Mouse (Mus musculus) inflammation-experienced regulatory T-cells, adult 16 weeks (primary cell): ENCODE measurements around the gene Cog8. TPM values are rescaled to one million over a fixed set of nuclear protein-coding genes. Genes with fewer than 3 reads are reported as not detected.

Source experiments
- polyA plus RNA-seq: library from polyadenylated mRNA; unstranded; fragments of 100-300 nt; shearing (Covaris generic); gene quantifications from one replicate; pipeline ENCODE4 v1.2.1, GENCODE M21; 2017

The Cog8 gene
- 32.6 TPM for polyA plus RNA-seq

DNA sequence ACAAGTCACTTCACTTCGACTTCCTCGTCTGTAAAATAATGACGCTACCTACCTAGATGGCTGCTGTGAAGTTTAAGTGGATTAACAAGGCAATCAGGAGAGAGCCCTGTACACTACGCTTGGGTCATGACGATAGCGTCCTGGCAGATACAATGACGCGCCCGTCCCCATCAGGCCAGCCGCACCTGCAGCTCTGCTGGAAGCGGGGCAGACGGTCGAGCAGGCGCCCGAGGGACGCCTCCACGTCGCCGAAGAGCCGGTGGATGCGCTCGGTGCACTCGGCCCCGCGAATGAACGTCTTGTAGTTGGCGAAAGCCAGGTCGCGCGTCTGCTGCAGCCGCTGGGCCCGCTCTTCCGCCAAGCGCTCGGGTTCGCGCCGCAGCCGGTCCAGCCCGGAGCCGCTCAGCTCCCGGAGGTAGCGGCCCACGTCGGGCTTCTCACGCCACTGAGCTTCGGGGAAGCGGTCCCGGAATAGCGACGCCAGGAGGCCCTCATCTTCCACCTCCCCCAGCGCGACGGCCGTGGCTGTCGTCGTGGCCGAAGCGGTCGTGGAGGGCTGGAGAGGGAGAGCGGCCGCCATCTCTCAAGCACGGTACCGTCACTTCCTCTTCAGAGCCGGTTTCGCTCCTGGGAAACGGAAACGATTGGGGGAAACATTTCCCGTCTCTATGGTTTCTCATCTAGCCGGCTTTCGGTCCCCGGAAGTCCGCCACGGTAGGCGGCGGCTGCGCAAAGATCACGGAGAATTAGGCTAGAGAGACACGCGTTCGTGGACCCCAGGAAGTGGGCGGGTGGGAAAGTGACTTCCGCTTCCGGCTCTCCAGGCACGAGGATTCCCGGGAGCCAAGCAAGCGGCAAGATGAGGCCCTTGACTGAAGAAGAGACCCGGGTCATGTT, at the start of gene Cog8, which contains the start of gene Nip7:
Gene Cog8 (minus strand): TSS at position 614 of the 897 bp plus-strand sequence.
Gene Nip7 (plus strand): TSS at position 802 of the 897 bp plus-strand sequence.

DNA sequence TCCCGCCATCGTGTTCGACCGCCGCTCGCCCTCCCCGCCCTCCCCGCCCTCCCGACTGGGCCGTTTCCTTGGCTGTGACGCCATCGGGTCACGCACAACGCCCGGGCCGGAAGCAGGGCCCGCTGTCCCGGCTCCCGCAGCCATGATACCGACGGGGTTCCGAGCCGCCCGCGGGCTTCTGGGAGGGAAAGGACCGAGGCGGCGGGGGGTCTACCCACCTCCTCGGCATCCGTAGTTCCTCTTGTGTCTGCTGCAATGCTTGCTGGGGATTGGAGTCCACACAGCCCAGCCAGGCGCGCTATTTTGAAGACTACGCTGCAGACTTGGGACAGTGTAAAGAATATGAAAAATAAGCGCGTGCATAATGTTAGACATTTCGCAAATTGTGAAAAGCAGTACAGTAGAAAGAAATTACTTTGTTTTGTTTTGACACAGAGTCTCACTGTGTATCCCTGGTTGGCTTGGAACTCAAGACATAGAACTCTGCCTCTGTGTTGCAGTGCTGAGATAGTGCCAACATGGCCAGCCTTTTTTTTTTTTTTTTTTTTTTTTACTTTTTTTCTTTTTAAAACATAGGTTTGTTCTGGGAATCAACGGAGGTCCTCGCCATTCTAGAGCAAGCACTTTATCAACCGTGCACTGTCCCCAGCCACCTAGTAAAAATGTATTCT, 40.0 kb upstream of the Cog8 start, which contains the start of gene Terf2:
Gene Terf2 (minus strand): TSS at position 182 of the 671 bp plus-strand sequence.

DNA sequence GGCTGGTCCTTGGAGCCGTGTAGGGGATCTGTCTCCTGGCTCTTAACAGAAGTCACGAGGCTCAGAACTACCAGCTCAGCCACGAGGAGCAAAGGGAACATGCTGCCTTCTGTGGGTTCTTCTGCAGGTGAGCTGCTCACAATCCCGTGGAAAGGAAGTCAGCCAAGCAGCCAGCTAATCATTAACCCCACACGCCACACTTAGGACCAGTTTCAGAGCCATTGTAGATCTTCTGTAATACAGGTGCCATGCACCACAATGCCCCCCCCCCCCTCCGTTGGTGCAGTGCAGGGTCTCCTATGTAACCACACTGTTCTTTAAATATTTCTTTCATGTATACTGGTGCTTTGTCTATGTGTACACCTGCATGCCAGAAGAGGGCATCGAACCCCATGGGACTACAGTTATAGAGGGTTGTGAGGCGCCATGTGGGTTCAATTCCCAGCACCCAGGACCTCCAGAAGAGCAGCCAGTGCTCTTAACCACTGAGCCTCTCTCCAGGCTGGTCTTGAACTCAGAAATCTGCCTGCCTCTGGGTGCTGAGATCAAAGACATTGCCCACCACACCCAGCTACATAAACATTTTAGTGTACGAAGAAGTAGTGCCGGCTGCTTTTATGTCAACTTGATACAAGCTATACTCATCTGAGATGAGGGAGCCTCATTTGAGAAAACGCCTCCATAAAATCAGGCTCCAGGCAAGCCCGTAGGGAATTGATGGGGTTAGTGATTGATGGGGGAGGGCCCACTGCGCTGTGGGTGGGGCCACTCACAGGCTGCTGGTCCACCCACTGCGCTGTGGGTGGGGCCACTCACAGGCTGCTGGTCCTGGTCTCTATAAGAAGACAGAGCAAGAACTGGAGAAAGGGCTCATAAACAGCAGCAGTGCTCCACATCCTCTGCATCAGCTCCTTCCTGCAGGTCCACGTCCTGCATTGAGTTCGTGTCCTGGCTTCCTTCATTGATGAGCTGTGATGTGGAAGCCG, 9.3 kb upstream of the Cog8 start, which contains the start of gene Tmed6:
Gene Tmed6 (minus strand): TSS at position 134 of the 986 bp plus-strand sequence.

DNA sequence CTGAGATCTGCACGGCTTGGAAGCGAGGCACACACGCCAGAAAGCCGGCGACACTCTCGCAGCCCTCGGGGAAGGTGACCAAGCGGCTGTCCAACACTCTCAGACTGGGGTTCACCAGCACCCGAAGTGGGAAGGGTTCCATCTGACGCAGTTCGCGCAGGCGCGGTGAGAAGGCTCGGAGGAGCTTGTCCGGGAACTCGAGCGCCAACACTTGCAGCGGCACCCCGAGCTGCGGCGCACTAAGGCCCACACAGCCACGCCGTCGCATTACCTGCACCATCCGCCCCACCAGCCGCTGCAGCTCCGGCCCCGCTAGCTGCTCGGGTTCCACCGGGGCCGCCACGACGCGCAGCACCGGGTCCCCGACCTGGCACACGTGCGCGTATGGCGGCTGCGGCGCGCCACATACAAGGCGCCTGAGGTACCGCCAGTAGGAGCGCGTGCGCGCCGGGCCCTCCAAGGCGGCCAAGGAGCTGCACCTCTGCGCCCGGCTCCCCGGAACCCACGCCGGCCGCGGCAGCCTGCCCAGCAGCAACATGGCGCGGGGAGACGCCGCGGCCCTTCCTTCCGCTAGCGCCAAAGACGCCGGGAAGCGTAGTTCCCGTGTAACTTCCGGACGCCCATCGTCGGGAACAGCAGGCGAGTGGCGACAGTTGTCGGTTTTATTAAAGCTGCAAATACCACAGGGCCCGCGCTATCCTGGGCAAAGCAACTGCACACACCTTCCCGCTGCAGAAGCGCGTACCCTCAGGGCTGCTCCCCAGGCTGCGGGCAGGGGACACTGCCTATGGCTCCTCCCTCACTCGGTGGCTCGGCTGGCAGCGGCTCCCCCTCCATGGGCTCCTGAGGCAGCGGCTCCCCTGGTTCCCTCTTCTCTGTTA, 8.2 kb downstream of the Cog8 start, which contains the start of gene Pdf:
Gene Pdf (minus strand): TSS at position 554 of the 881 bp plus-strand sequence.

DNA sequence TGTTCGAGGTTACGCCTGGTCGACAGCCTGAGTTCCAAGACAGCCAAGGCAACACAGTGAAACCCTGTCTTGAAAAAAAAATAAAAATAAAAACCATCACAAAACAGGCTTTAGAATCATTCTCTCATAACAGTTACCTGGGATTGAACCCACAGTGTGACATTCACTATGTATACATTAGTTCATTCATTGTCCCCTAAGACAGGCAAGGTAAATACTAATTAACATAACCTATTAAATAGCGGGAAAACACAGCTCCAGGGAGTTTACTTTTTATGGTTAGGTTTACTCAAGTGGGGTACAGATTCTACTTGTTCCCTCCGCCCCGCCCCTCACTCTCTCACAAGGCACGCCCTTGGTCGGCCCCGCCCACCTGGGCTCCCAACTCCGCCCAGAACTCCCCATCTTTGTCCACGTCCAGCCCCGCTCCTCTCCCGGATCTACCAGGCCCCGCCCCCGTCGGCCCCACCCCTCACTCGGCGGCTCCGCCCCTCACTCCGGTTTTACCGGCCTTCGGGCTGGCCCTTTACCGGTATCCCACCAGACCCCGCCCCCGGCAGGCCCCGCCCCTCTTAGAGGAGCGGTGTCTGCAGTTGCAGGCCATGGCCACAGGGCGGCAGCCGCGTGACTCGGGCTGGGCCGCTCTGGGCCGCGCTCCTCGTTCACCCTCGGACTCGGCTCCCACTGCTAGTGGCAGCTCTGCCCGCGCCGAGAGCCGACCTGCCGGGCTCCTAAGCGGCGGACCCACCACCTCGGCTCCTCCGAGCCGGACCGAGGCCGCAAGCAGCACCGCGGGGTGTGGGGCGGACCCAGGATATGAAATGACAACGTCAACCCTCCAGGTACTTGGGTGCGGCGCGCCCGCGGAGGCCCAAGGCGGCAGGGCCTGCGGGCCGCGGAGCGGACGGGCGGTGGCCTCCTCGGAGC, 25.6 kb downstream of the Cog8 start, which contains the start of gene Vps4a:
Gene Vps4a (plus strand): TSS at position 573 of the 927 bp plus-strand sequence.

Other genes starting within 250 kb of the Cog8 start
- not detected for gene Has3, start 186.4 kb downstream of the Cog8 start, polyA plus RNA-seq
- 72.3 TPM for gene Utp4, start 163.1 kb downstream of the Cog8 start, polyA plus RNA-seq
- gene Sntb2, start 120.9 kb downstream of the Cog8 start, polyA plus RNA-seq: 2.2 TPM
- gene Vps4a, start 25.5 kb downstream of the Cog8 start, polyA plus RNA-seq: 81.1 TPM
- gene Pdf, start 8.1 kb downstream of the Cog8 start, polyA plus RNA-seq: 4.0 TPM
- gene Nip7, start 188 bp upstream of the Cog8 start, polyA plus RNA-seq: 97.9 TPM
- not detected for gene Tmed6, start 9.0 kb upstream of the Cog8 start, polyA plus RNA-seq
- 9.9 TPM for gene Terf2, start 39.9 kb upstream of the Cog8 start, polyA plus RNA-seq
- 99.1 TPM for gene Cyb5b, start 94.0 kb upstream of the Cog8 start, polyA plus RNA-seq
- gene Nfat5, start 236.8 kb upstream of the Cog8 start, polyA plus RNA-seq: 18.1 TPM